Mouse (Mus musculus): ENCODE measurements at regions not wholly inside any gene's neighbourhood (a gene's known extent, or its start where the extent isn't known, plus 50 kb on each side); places are given as distances from the start of the nearest gene placed in this dataset.

GRCm38 (mm10) chr12:10272038-10272437 lies 97.7 kb upstream of the Nt5c1b start:
- H3K27me3 ChIP-seq (ENCODE audit: control insufficient read depth in 1 of 2, insufficient read depth in 2 of 2, low read length in 2 of 2), result no peaks in the 10 kb centered on the region
- H3K27ac ChIP-seq (ENCODE audit: control insufficient read depth, low read depth, low read length), result no peak overlapping the region
- DNase-seq (ENCODE audit: low read depth, low spot score), result no peak
- no peaks in the 10 kb centered on the region for H3K36me3 ChIP-seq (ENCODE audit: control insufficient read depth in 1 of 2, insufficient read depth in 2 of 2, low read length in 2 of 2)
- TF ChIP-seq KAT2A (conservative IDR thresholded peaks at IDR 0.05; ENCODE audit: low read depth, low read length) (no peak), ZMIZ1 (IDR thresholded peaks at IDR 0.05; ENCODE audit: low read depth, low read length) (no peak), UBTF (IDR thresholded peaks at IDR 0.05; ENCODE audit: borderline replicate concordance, insufficient read depth, low read depth, low read length) (no peak), USF1 (IDR thresholded peaks at IDR 0.05; ENCODE audit: low read depth, low read length) (no peak), MEF2A (IDR thresholded peaks at IDR 0.05; ENCODE audit: extremely low read depth, insufficient replicate concordance, low read depth, low read length, poor library complexity, severe bottlenecking) (no peak), ZNF384 (IDR thresholded peaks at IDR 0.05; ENCODE audit: low read depth, low read length) (no peak), ELF1 (IDR thresholded peaks at IDR 0.05; ENCODE audit: low read depth, low read length) (no peak), EP300 (IDR thresholded peaks at IDR 0.05; ENCODE audit: low read depth in 1 of 2, low read length in 2 of 2) (no peak), GABPA (IDR thresholded peaks at IDR 0.05; ENCODE audit: low read depth, low read length) (no peak), POLR2AphosphoS2 (IDR thresholded peaks at IDR 0.05; ENCODE audit: low read length) (no peak), BHLHE40 (IDR thresholded peaks at IDR 0.05; ENCODE audit: borderline replicate concordance, low read depth, low read length) (no peak), RCOR1 (IDR thresholded peaks at IDR 0.05; ENCODE audit: low read depth, low read length) (no peak), MAZ (IDR thresholded peaks at IDR 0.05; ENCODE audit: low read depth, low read length) (no peak), MAX (IDR thresholded peaks at IDR 0.05; ENCODE audit: low read length) (no peak)
- H3K9ac ChIP-seq (ENCODE audit: control insufficient read depth, low read depth, low read length, poor library complexity, severe bottlenecking), result no peak overlapping the region
- H3K4me1 ChIP-seq (ENCODE audit: control insufficient read depth in 1 of 2, insufficient read depth in 2 of 2, low read length in 2 of 2), result no peaks in the 10 kb centered on the region
- H3K79me2 ChIP-seq (ENCODE audit: control insufficient read depth, insufficient read depth, low read length, poor library complexity), result no peaks in the 10 kb centered on the region
- H3K9me3 ChIP-seq (replicated peaks; ENCODE audit: insufficient read depth, low read length), result no peaks in the 10 kb centered on the region
- H3K4me3 ChIP-seq (ENCODE audit: control insufficient read depth in 1 of 2, insufficient read depth in 1 of 2, low read depth in 2 of 2, low read length in 2 of 2), result no peak overlapping the region

- no peak overlapping the region for H3K9ac ChIP-seq (ENCODE audit: control insufficient read depth, low read depth, low read length, poor library complexity, severe bottlenecking)
- no peak overlapping the region for H3K27ac ChIP-seq (ENCODE audit: control insufficient read depth, low read depth, low read length)
- no peak overlapping the region for H3K4me3 ChIP-seq (ENCODE audit: control insufficient read depth in 1 of 2, insufficient read depth in 1 of 2, low read depth in 2 of 2, low read length in 2 of 2)
- H3K79me2 ChIP-seq (ENCODE audit: control insufficient read depth, insufficient read depth, low read length, poor library complexity), result no peaks in the 10 kb centered on the region
- H3K36me3 ChIP-seq (ENCODE audit: control insufficient read depth in 1 of 2, insufficient read depth in 2 of 2, low read length in 2 of 2), result no peaks in the 10 kb centered on the region
- no peak for TF ChIP-seq MAX (IDR thresholded peaks at IDR 0.05; ENCODE audit: low read length)
- TF ChIP-seq CHD1 (IDR thresholded peaks at IDR 0.05; ENCODE audit: low read depth, low read length), result no peak
- no peak for TF ChIP-seq POLR2AphosphoS2 (IDR thresholded peaks at IDR 0.05; ENCODE audit: low read length)
- no peak for TF ChIP-seq NELFE (IDR thresholded peaks at IDR 0.05; ENCODE audit: low read depth, low read length)
- TF ChIP-seq POLR2A (IDR thresholded peaks at IDR 0.05; ENCODE audit: control insufficient read depth in 1 of 2, insufficient read depth in 1 of 2, low read depth in 1 of 2, low read length in 2 of 2, poor library complexity in 1 of 2), result no peak
- no peak for TF ChIP-seq BHLHE40 (IDR thresholded peaks at IDR 0.05; ENCODE audit: borderline replicate concordance, low read depth, low read length)
- TF ChIP-seq ZMIZ1 (IDR thresholded peaks at IDR 0.05; ENCODE audit: low read depth, low read length), result no peak
- no peak for TF ChIP-seq ETS1 (IDR thresholded peaks at IDR 0.05; ENCODE audit: low read depth, low read length)
- TF ChIP-seq SMC3 (IDR thresholded peaks at IDR 0.05; ENCODE audit: low read depth, low read length), result no peak
- TF ChIP-seq UBTF (IDR thresholded peaks at IDR 0.05; ENCODE audit: borderline replicate concordance, insufficient read depth, low read depth, low read length), result no peak
- no peak for TF ChIP-seq MYB (IDR thresholded peaks at IDR 0.05; ENCODE audit: low read depth, low read length)
- no peak for TF ChIP-seq GATA1 (IDR thresholded peaks at IDR 0.05; ENCODE audit: low read depth, low read length)
- no peak for TF ChIP-seq RCOR1 (IDR thresholded peaks at IDR 0.05; ENCODE audit: low read depth, low read length)
- TF ChIP-seq NRF1 (IDR thresholded peaks at IDR 0.05; ENCODE audit: insufficient read depth, low read depth, low read length, poor library complexity, severe bottlenecking), result no peak
- TF ChIP-seq MAFK (IDR thresholded peaks at IDR 0.05; ENCODE audit: borderline replicate concordance, low read depth, low read length), result no peak
- no peak for TF ChIP-seq GABPA (IDR thresholded peaks at IDR 0.05; ENCODE audit: low read depth, low read length)
- no peak for TF ChIP-seq TBP (IDR thresholded peaks at IDR 0.05; ENCODE audit: low read depth, low read length)
- TF ChIP-seq MAZ (IDR thresholded peaks at IDR 0.05; ENCODE audit: low read depth, low read length), result no peak
- TF ChIP-seq CHD2 (IDR thresholded peaks at IDR 0.05; ENCODE audit: low read length), result no peak
- TF ChIP-seq HCFC1 (IDR thresholded peaks at IDR 0.05; ENCODE audit: low read depth, low read length), result no peak
- no peaks in the 10 kb centered on the region for H3K9me3 ChIP-seq (replicated peaks; ENCODE audit: insufficient read depth, low read length)
- no peaks in the 10 kb centered on the region for H3K4me1 ChIP-seq (ENCODE audit: control insufficient read depth in 1 of 2, insufficient read depth in 2 of 2, low read length in 2 of 2)
- H3K27me3 ChIP-seq (ENCODE audit: control insufficient read depth in 1 of 2, insufficient read depth in 2 of 2, low read length in 2 of 2), result no peaks in the 10 kb centered on the region
- no peak for DNase-seq (ENCODE audit: low read depth, low spot score)
Measured at GRCm38 (mm10) chr12:10275226-10275625, 94.5 kb upstream of the Nt5c1b start.

Measured in MEL (cell line).